Mouse (Mus musculus) heart, adult 2 months (tissue): Measurements from ENCODE around the gene Tfdp2. TPM values are rescaled to one million over a fixed set of nuclear protein-coding genes. Genes with fewer than 3 reads are reported as not detected.

Experiments used
- DNase-seq, 2 experiments: peaks; one replicate each; pipeline ENCODE4 v3.0.0; 2021
- H3K27ac ChIP-seq: fragments of 200-600 bp; 2 replicates; pipeline ENCODE4 v1.8.1; 2022
- H3K27me3 ChIP-seq: fragments of 200-500 bp; 2 replicates; pipeline ENCODE4 v1.6.1; 2012; ENCODE audit warnings: mild to moderate bottlenecking, low read length, inconsistent platforms, mixed read lengths; ENCODE audit not compliant: control insufficient read depth, insufficient read depth
- H3K36me3 ChIP-seq: fragments of 200-500 bp; 2 replicates; pipeline ENCODE4 v1.6.1; 2012; ENCODE audit warnings: low read length, inconsistent platforms; ENCODE audit not compliant: control insufficient read depth, insufficient read depth
- H3K4me1 ChIP-seq: fragments of 200-500 bp; 2 replicates; pipeline ENCODE4 v1.6.1; 2011; ENCODE audit warnings: low read length; ENCODE audit not compliant: control insufficient read depth, insufficient read depth
- H3K4me3 ChIP-seq: fragments of 200-600 bp; 2 replicates; pipeline ENCODE4 v1.8.1; 2022
- H3K79me2 ChIP-seq: fragments of 200-500 bp; replicated peaks from 2 replicates; pipeline ENCODE4 v1.6.1; 2012; ENCODE audit warnings: mild to moderate bottlenecking, inconsistent platforms, low read length, moderate library complexity, mixed read lengths; ENCODE audit not compliant: control insufficient read depth, insufficient read depth
- H3K9ac ChIP-seq: fragments of 200-500 bp; 2 replicates; pipeline ENCODE4 v1.6.1; 2012; ENCODE audit warnings: low read depth, mild to moderate bottlenecking, control low read depth, inconsistent platforms, low read length, mixed read lengths
- CTCF ChIP-seq: fragments of 200-600 bp; IDR thresholded peaks from 2 replicates; pipeline ENCODE4 v1.8.1; 2022; ENCODE audit warnings: antibody characterized with exemption, mild to moderate bottlenecking, moderate library complexity
- EP300 ChIP-seq: fragments of 200-500 bp; IDR thresholded peaks from 2 replicates; pipeline ENCODE4 v1.6.1; 2011; ENCODE audit warnings: low read depth, low read length, control low read depth; ENCODE audit not compliant: insufficient read depth
- POLR2A ChIP-seq: fragments of 200-500 bp; IDR thresholded peaks from 2 replicates; pipeline ENCODE4 v1.6.1; 2011; ENCODE audit warnings: mild to moderate bottlenecking, low read depth, low read length, control low read depth; ENCODE audit not compliant: insufficient read depth
- WGBS: fragments of 180-500 bp; shearing (Covaris S2); methylation state at CpG from one replicate; pipeline ENCODE4 v1.1.7; 2018; 5-methylcytosine and 5-hydroxymethylcytosine counted together
- intact Hi-C: fragments of 180-260 bp; cut with DNase I; formaldehyde crosslinking; loops from one replicate; pipeline ENCODE4 v1.15.1; 2025
- polyA plus RNA-seq: library from polyadenylated mRNA; depleted of rRNA; stranded (reverse); fragments of >200 nt; gene quantifications from 2 replicates; pipeline ENCODE4 v1.2.3, GENCODE M21; 2012
- total RNA-seq, 2 experiments: library from RNA; stranded (reverse); gene quantifications; 2 replicates each; pipeline ENCODE4 v1.2.3; 2021

Gene Tfdp2
- total and polyA plus RNA-seq, 3 experiments, result 18.5 to 131 (median 83.4) TPM

- TF ChIP-seq CTCF (no peak), EP300 (no peak), POLR2A (no peak)
- no peak overlapping the region for H3K4me3 ChIP-seq
- H3K9ac ChIP-seq, result no peak overlapping the region
- H3K79me2 ChIP-seq, result no peaks in the 10 kb centered on the region
- intact Hi-C loops, result no loop called here
- H3K27me3 ChIP-seq, result no peaks in the 10 kb centered on the region
- WGBS, result 88% methylated on average over 2 of the region's 2 CpGs
- no peaks in the 10 kb centered on the region; the same call in 1 of the 2 replicates for H3K4me1 ChIP-seq
- no peaks in the 10 kb centered on the region for H3K36me3 ChIP-seq
- no peak overlapping the region for H3K27ac ChIP-seq
- DNase-seq, result no peak
Measured at GRCm38 (mm10) chr9:96254812-96255211, 58.7 kb downstream of the Tfdp2 start.

DNA sequence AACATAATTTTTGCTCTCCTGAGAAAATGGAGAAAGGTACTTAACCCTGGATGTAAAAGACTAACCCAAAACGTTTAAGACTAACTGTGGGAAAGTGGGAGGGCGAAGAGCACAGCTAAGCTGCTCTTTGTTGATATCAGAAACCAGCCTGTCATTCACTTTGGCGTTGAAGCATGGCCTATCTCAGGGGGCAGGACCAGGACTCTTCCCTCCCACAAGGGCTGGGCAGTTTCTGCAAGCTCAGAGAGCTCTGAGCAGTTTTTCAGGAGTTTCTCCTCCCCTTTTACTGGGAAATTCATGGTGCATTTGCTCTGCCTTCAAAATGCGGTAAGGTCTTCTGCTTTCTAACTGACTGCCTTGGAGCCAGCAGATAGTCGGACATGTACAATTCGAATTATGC is 62.4 kb downstream of the Tfdp2 start:
- peak in 1 of 2 experiments; percentile 8 for DNase-seq
- Histone ChIP-seq H3K9ac (no peak overlapping the region), H3K27ac (no peak overlapping the region), H3K4me3 (no peak overlapping the region), H3K4me1 (no peaks in the 10 kb centered on the region; the same call in 1 of the 2 replicates), H3K79me2 (no peaks in the 10 kb centered on the region), H3K27me3 (no peaks in the 10 kb centered on the region), H3K36me3 (no peaks in the 10 kb centered on the region)
- intact Hi-C loops, result no loop called here
- TF ChIP-seq CTCF (no peak), EP300 (no peak), POLR2A (no peak)
- 24% methylated on average over 6 of the region's 6 CpGs for WGBS

- H3K27ac ChIP-seq, result no peak overlapping the region
- no peak overlapping the region; the same call in 1 of the 2 replicates for H3K9ac ChIP-seq
- H3K27me3 ChIP-seq, result no peaks in the 10 kb centered on the region
- H3K36me3 ChIP-seq, result no peaks in the 10 kb centered on the region
- no peak for DNase-seq
- no peak for TF ChIP-seq POLR2A
- no peak for TF ChIP-seq EP300
- TF ChIP-seq CTCF, result 0 out of 2 replicates have a peak, but pooled peaks have one; percentile 22
- no peaks in the 10 kb centered on the region; the same call in 1 of the 2 replicates for H3K4me1 ChIP-seq
- no peaks in the 10 kb centered on the region for H3K79me2 ChIP-seq
- H3K4me3 ChIP-seq, result peak overlapping the region; percentile 42
- WGBS, result 15% methylated on average over 5 of the region's 5 CpGs
- intact Hi-C loops, result no loop called here
Measured at GRCm38 (mm10) chr9:96259017-96259512, 63.0 kb downstream of the Tfdp2 start.

GRCm38 (mm10) chr9:96259753-96260520 is 63.9 kb downstream of the Tfdp2 start:
- 8% methylated on average over 10 of the region's 10 CpGs for WGBS
- H3K36me3 ChIP-seq, result no peaks in the 10 kb centered on the region
- no peaks in the 10 kb centered on the region for H3K79me2 ChIP-seq
- no peak for TF ChIP-seq CTCF
- TF ChIP-seq EP300, result no peak
- TF ChIP-seq POLR2A, result no peak
- no peak overlapping the region for H3K9ac ChIP-seq
- no peaks in the 10 kb centered on the region; the same call in 1 of the 2 replicates for H3K4me1 ChIP-seq
- intact Hi-C loops, result no loop called here
- H3K4me3 ChIP-seq, result peak overlapping the region; percentile 42
- no peak overlapping the region for H3K27ac ChIP-seq
- DNase-seq, result no peak
- H3K27me3 ChIP-seq, result no peaks in the 10 kb centered on the region

DNA sequence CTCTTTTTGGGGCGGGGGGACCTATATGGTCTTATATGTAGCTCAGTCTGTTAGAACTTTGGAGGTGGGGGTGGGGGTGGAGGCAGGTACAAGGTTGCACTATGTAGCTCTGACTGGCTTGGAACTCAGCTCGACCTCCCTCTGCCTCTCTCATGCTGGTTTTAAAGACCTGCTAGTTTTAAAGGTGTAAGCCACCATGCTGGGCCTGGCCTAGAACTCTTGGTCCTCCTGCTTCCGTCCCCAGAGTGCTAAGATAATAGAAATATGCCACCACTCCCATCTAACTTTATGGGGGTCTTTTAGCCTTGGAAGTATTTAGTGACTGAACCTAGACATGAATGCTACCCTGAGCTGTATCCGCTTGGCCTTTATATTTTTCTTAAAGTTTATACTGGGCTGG is 65.0 kb downstream of the Tfdp2 start:
- WGBS, result 89% methylated on average over 4 of the region's 4 CpGs
- intact Hi-C loops, result no loop called here
- no peak overlapping the region for H3K4me3 ChIP-seq
- no peaks in the 10 kb centered on the region for H3K36me3 ChIP-seq
- H3K79me2 ChIP-seq, result no peaks in the 10 kb centered on the region
- H3K9ac ChIP-seq, result no peak overlapping the region
- no peaks in the 10 kb centered on the region; the same call in 1 of the 2 replicates for H3K4me1 ChIP-seq
- DNase-seq, result no peak
- H3K27ac ChIP-seq, result no peak overlapping the region
- H3K27me3 ChIP-seq, result no peaks in the 10 kb centered on the region
- no peak for TF ChIP-seq POLR2A
- no peak for TF ChIP-seq EP300
- TF ChIP-seq CTCF, result no peak

GRCm38 (mm10) chr9:96261980-96262379 is 65.9 kb downstream of the Tfdp2 start:
- Histone ChIP-seq H3K4me3 (no peak overlapping the region), H3K27ac (no peak overlapping the region), H3K9ac (no peak overlapping the region), H3K4me1 (no peaks in the 10 kb centered on the region; the same call in 1 of the 2 replicates), H3K79me2 (no peaks in the 10 kb centered on the region), H3K36me3 (no peaks in the 10 kb centered on the region), H3K27me3 (no peaks in the 10 kb centered on the region)
- intact Hi-C loops, result no loop called here
- TF ChIP-seq CTCF (0 out of 2 replicates have a peak, but pooled peaks have one; percentile 5), POLR2A (no peak), EP300 (no peak)
- WGBS, result 94% methylated on average over 6 of the region's 6 CpGs
- DNase-seq, result no peak
